8 mouse cellular contexts compared by ENCODE assay signal in genomic region chr2:119350555-119351486, GRCm38 (mm10). TPM values are rescaled to one million over a fixed set of nuclear protein-coding genes. Genes with fewer than 3 reads are reported as not detected.
A peak's percentile ranks its signal among the peaks of the same experiment; 100 is the strongest.
DNase-seq lines count a peak whose midpoint lies in the region; TF ChIP-seq lines count a peak whose summit lies in the region.

Chac1 (plus strand) TSS chr2:119351229.

- intact Hi-C loops in gastrocnemius, adult 2 months (cut with DNase I), result no loop called here

- H3K27me3 ChIP-seq in megakaryocyte, embryonic 14.5 days (replicated peaks), result no peaks in the 10 kb centered on the region

- no peak for TF ChIP-seq CTCF in cortical plate, adult 2 months (IDR thresholded peaks at IDR 0.05; ENCODE audit: extremely low read depth, insufficient read depth, low read length)
- TF ChIP-seq CTCF in gastrocnemius, adult 2 months (IDR thresholded peaks at IDR 0.05), result no peak

- peak within 1 kb of the TSS; percentile 88 for H3K4me3 ChIP-seq in cortical plate, adult 2 months (ENCODE audit: insufficient read depth, low read length)
- H3K4me3 ChIP-seq in gastrocnemius, adult 2 months, result peak within 1 kb of the TSS; percentile 89
- H3K4me3 ChIP-seq in megakaryocyte, embryonic 14.5 days (replicated peaks), result peak within 1 kb of the TSS; percentile 95

- H3K9me3 ChIP-seq in megakaryocyte, embryonic 14.5 days, result no peaks in the 10 kb centered on the region

- H3K36me3 ChIP-seq in megakaryocyte, embryonic 14.5 days (replicated peaks; ENCODE audit: low read length), result peaks cover 38% of the 10 kb centered on the region

- TF ChIP-seq POLR2A in cortical plate, adult 2 months (IDR thresholded peaks at IDR 0.05; ENCODE audit: extremely low read depth, insufficient read depth, low read length), result peak; percentile 84

- 0 out of 2 replicates have a peak within 1 kb of the TSS, but pooled peaks have one; percentile 26 for H3K27ac ChIP-seq in cortical plate, adult 2 months (ENCODE audit: insufficient read depth, low read length)
- peak within 1 kb of the TSS; percentile 97 for H3K27ac ChIP-seq in gastrocnemius, adult 2 months

- DNase-seq in adrenal gland, adult (ENCODE audit: inconsistent age in 2 of 2, low spot score in 1 of 2), result peak; percentile 95 to 98
- DNase-seq in gastrocnemius, adult 2 months, result peak; percentile 97
- DNase-seq in induced T-regulatory cell, adult 2 months (ENCODE audit: low read depth), result peak; percentile 82
- DNase-seq in left cerebral cortex, adult 9 months (ENCODE audit: low spot score in 2 of 2), result peak; percentile 92 to 97
- DNase-seq in right cerebral cortex, postnatal 25 days, result peak; percentile 96
- peak; percentile 83 for DNase-seq in yolk sac, embryonic 10.5 days (ENCODE audit: low spot score)

- H3K4me1 ChIP-seq in cortical plate, adult 2 months (ENCODE audit: control insufficient read depth, insufficient read depth, low read length), result no peaks in the 10 kb centered on the region
- H3K4me1 ChIP-seq in megakaryocyte, embryonic 14.5 days, result peaks cover 56% of the 10 kb centered on the region

RNA-seq across cellular contexts. Expression of gene Chac1, which starts in this region (rescaled TPM):
- 7.9 and 8.3 TPM in 2 replicates for polyA plus RNA-seq in cortical plate, adult 2 months (2012; rRNA removed)
- total RNA-seq in gastrocnemius, adult 2 months (2021), result 10 to 100 TPM; 30.1 to 90.4 TPM
- 33.0 and 93.9 TPM in 2 replicates for polyA plus RNA-seq in megakaryocyte, embryonic 14.5 days (2012; ENCODE audit: insufficient read depth, low replicate concordance)

Comparison
In these comparisons a context has a peak if more than half of its experiments do, and no peak if none do; other contexts are left out.
1. Peak in every context shown above with its lines: DNase-seq, H3K4me3 ChIP-seq and H3K27ac ChIP-seq.